In genomic region chr17:78916369-78916813, GRCm38 (mm10) we compare ENCODE assay signal across 8 mouse cellular contexts. TPM values are rescaled to one million over a fixed set of nuclear protein-coding genes. Genes with fewer than 3 reads are reported as not detected.
DNase-seq lines count a peak whose midpoint lies in the region; ATAC-seq and TF ChIP-seq lines count a peak whose summit lies in the region.

Gene Cebpzos (plus strand): TSS chr17:78916500.

- H3K4me1 ChIP-seq in heart, embryonic 11.5 days (ENCODE audit: control insufficient read depth, insufficient read depth, low read length), result no peaks in the 10 kb centered on the region
- peaks cover 13% of the 10 kb centered on the region for H3K4me1 ChIP-seq in kidney, embryonic 16.5 days (ENCODE audit: insufficient read depth, low read length)
- peaks cover 6% of the 10 kb centered on the region for H3K4me1 ChIP-seq in liver, adult 2 months (ENCODE audit: control insufficient read depth, insufficient read depth, low read length)

- no peaks in the 10 kb centered on the region for H3K27me3 ChIP-seq in heart, embryonic 11.5 days (ENCODE audit: control insufficient read depth, insufficient read depth, low read length)
- no peaks in the 10 kb centered on the region for H3K27me3 ChIP-seq in kidney, embryonic 16.5 days (ENCODE audit: insufficient read depth, low read length)
- no peaks in the 10 kb centered on the region for H3K27me3 ChIP-seq in liver, adult 2 months (ENCODE audit: control insufficient read depth, insufficient read depth, low read length)
- no peaks in the 10 kb centered on the region for H3K27me3 ChIP-seq in myocyte (ENCODE audit: control insufficient read depth, insufficient read depth, insufficient read length)
- H3K27me3 ChIP-seq in splenic B cell, adult 2 months (ENCODE audit: control insufficient read depth, insufficient read depth, low read length, poor library complexity, severe bottlenecking), result no peaks in the 10 kb centered on the region

- H3K9ac ChIP-seq in heart, embryonic 11.5 days (ENCODE audit: low read depth, low read length), result peak within 1 kb of the TSS; percentile 83
- H3K9ac ChIP-seq in kidney, embryonic 16.5 days (replicated peaks; ENCODE audit: low read length), result peak within 1 kb of the TSS; percentile 91
- H3K9ac ChIP-seq in liver, adult 2 months (ENCODE audit: low read depth, low read length), result peak within 1 kb of the TSS; percentile 88

- TF ChIP-seq CTCF in liver, adult 2 months (IDR thresholded peaks at IDR 0.05; ENCODE audit: low read depth, low read length), result no peak

- H3ac ChIP-seq in myocyte (ENCODE audit: control insufficient read depth, insufficient read length), result peak within 1 kb of the TSS; percentile 36

- no peaks in the 10 kb centered on the region for H3K9me3 ChIP-seq in heart, embryonic 11.5 days (replicated peaks; ENCODE audit: control insufficient read depth, low read length)
- H3K9me3 ChIP-seq in kidney, embryonic 16.5 days (ENCODE audit: low read length), result no peaks in the 10 kb centered on the region

- no peaks in the 10 kb centered on the region for H3K79me2 ChIP-seq in liver, adult 2 months (ENCODE audit: control insufficient read depth, insufficient read depth, low read length)
- no peaks in the 10 kb centered on the region for H3K79me2 ChIP-seq in myocyte (ENCODE audit: control insufficient read depth, insufficient read depth)

- H3K36me3 ChIP-seq in heart, embryonic 11.5 days (ENCODE audit: control insufficient read depth, insufficient read depth, low read length), result peaks cover 9% of the 10 kb centered on the region
- H3K36me3 ChIP-seq in kidney, embryonic 16.5 days (ENCODE audit: insufficient read depth, low read length), result peaks cover 20% of the 10 kb centered on the region
- H3K36me3 ChIP-seq in liver, adult 2 months (ENCODE audit: control insufficient read depth, insufficient read depth, low read length), result peaks cover 21% of the 10 kb centered on the region
- H3K36me3 ChIP-seq in myocyte (ENCODE audit: control insufficient read depth, insufficient read depth), result peaks cover 12% of the 10 kb centered on the region
- H3K36me3 ChIP-seq in splenic B cell, adult 2 months (ENCODE audit: control insufficient read depth, insufficient read depth, low read length, poor library complexity, severe bottlenecking), result peaks cover 7% of the 10 kb centered on the region

- WGBS in heart, embryonic 11.5 days (ENCODE audit: insufficient replicate concordance), result under 1% methylated on average over 37 of the region's 37 CpGs
- WGBS in kidney, embryonic 16.5 days, result under 1% methylated on average over 37 of the region's 37 CpGs
- under 1% methylated on average over 37 of the region's 37 CpGs for WGBS in liver, adult 2 months

- peak; percentile 93 for DNase-seq in B cell, adult 2 months
- DNase-seq in brain, adult 2 months (ENCODE audit: low read depth, low spot score), result peak; percentile 96
- peak; percentile 88 for DNase-seq in liver, adult 2 months (ENCODE audit: extremely low read depth, low read depth, low spot score)
- DNase-seq in splenic B cell, adult 2 months (ENCODE audit: low read depth, low spot score), result peak; percentile 95

- ATAC-seq in erythroblast, adult 5-6 weeks (replicated peaks; ENCODE audit: low FRiP score, poor library complexity, severe bottlenecking), result peak; percentile 96
- peak; percentile 94 for ATAC-seq in heart, embryonic 11.5 days (replicated peaks; ENCODE audit: insufficient number of reproducible peaks, low FRiP score, low TSS enrichment)
- peak; percentile 97 for ATAC-seq in kidney, embryonic 16.5 days (ENCODE audit: low FRiP score, low TSS enrichment)

- H3K27ac ChIP-seq in heart, embryonic 11.5 days (ENCODE audit: low read depth, low read length), result peak within 1 kb of the TSS; percentile 86
- peak within 1 kb of the TSS; percentile 91 for H3K27ac ChIP-seq in kidney, embryonic 16.5 days (ENCODE audit: low read length)
- peak within 1 kb of the TSS; percentile 11 for H3K27ac ChIP-seq in liver, adult 2 months (replicated peaks; ENCODE audit: insufficient read depth, low read depth, low read length)

- peak within 1 kb of the TSS; percentile 84 for H3K4me2 ChIP-seq in heart, embryonic 11.5 days
- peak within 1 kb of the TSS; percentile 88 for H3K4me2 ChIP-seq in kidney, embryonic 16.5 days (replicated peaks; ENCODE audit: low read depth, low read length)
- peak within 1 kb of the TSS; percentile 78 for H3K4me2 ChIP-seq in myocyte (ENCODE audit: low read depth)

- peak; percentile 64 for TF ChIP-seq POLR2A in liver, adult 2 months (IDR thresholded peaks at IDR 0.05; ENCODE audit: extremely low read depth, insufficient read depth, low read length)
- peak; percentile 66 for TF ChIP-seq POLR2A in myocyte (IDR thresholded peaks at IDR 0.05; ENCODE audit: insufficient read length, low read depth)

- H3K4me3 ChIP-seq in heart, embryonic 11.5 days (ENCODE audit: low read depth, low read length), result peak within 1 kb of the TSS; percentile 67
- peak within 1 kb of the TSS; percentile 91 for H3K4me3 ChIP-seq in kidney, embryonic 16.5 days (ENCODE audit: low read length)
- H3K4me3 ChIP-seq in liver, adult 2 months (ENCODE audit: insufficient read depth, low read depth, low read length), result peak within 1 kb of the TSS; percentile 95
- peak within 1 kb of the TSS; percentile 41 for H3K4me3 ChIP-seq in myocyte

TF ChIP-seq in myocyte, 11 proteins besides CTCF, POLR2A, EP300 and RAD21:
- no peak for TF ChIP-seq MYOD1 (IDR thresholded peaks at IDR 0.05; ENCODE audit: control insufficient read depth in 1 of 3, insufficient read length in 2 of 3, low read depth in 2 of 3)
- peak; percentile 83 for TF ChIP-seq POLR2AphosphoS2 (IDR thresholded peaks at IDR 0.05; ENCODE audit: insufficient read length, low read depth)

RNA-seq across cellular contexts. Expression of gene Cebpzos, which starts in this region (rescaled TPM):
- total RNA-seq in erythroblast, adult 5-6 weeks (2015; ENCODE audit: low replicate concordance), result 4.4 and 10.0 TPM in 2 replicates
- total RNA-seq in erythroblast, adult 5-6 weeks (2017; ENCODE audit: low replicate concordance), result 14.8 TPM in 2 replicates
- 77.6 and 81.6 TPM in 2 replicates for polyA plus RNA-seq in heart, embryonic 11.5 days (2014; fragmentation: Nextera tagmentation; extraction: Ambion mirVana)
- 96.5 and 98.1 TPM in 2 replicates for polyA plus RNA-seq in kidney, embryonic 16.5 days (2015; fragmentation: Nextera tagmentation; extraction: Ambion mirVana)
- total RNA-seq in liver, adult 2 months (2014; rRNA removed), result 18.4 and 29.2 TPM in 2 replicates
- polyA plus RNA-seq in liver, adult 2 months (2012; rRNA removed), result 9.6 and 11.0 TPM in 2 replicates
- 25.3 TPM for polyA plus RNA-seq in myocyte (2012; fragmentation: generic; extraction: Trizol)

Comparison
In these comparisons a context has a peak if more than half of its experiments do, and no peak if none do; other contexts are left out.
1. Peak in every context shown above with its lines: DNase-seq, ATAC-seq, H3K4me3 ChIP-seq and H3K27ac ChIP-seq.
2. H3K27ac ChIP-seq: peak in every context shown above with its lines; median percentile 91 in kidney, embryonic 16.5 days; 86 in heart, embryonic 11.5 days; 11 in liver, adult 2 months.
3. H3K4me3 ChIP-seq: peak in every context shown above with its lines; median percentile 95 in liver, adult 2 months; 91 in kidney, embryonic 16.5 days; 67 in heart, embryonic 11.5 days; 41 in myocyte.